Mouse (Mus musculus): ENCODE data around the gene Tmem176a.

- TF ChIP-seq POLR2A (IDR thresholded peaks at IDR 0.05; ENCODE audit: insufficient read depth, low read depth, low read length), result no peak
- TF ChIP-seq CTCF (IDR thresholded peaks at IDR 0.05; ENCODE audit: insufficient read depth, low read depth, low read length), result no peak
Measured at GRCm38 (mm10) chr6:48815013-48815412, 25.7 kb upstream of the Tmem176a start.
